ENCODE assay signal across 21 mouse cellular contexts in genomic region chr15:95702206-95702605, GRCm38 (mm10). TPM values are rescaled to one million over a fixed set of nuclear protein-coding genes. Genes with fewer than 3 reads are reported as not detected.
DNase-seq lines count a peak whose midpoint lies in the region; ATAC-seq and TF ChIP-seq lines count a peak whose summit lies in the region.
"Had no signal": no experiment of that assay in that cellular context is flagged by ENCODE, and none has a peak within 500 bp of the region (broad histone marks: within the 10 kb centered on the region; RNA-seq: fewer than 3 reads in every experiment).

No protein-coding gene starts in this region.

- H3K4me2 ChIP-seq in midbrain, postnatal 0 days (ENCODE audit: low read depth, low read length, poor library complexity, severe bottlenecking), result no peak overlapping the region
- no peak overlapping the region for H3K4me2 ChIP-seq in forebrain, embryonic 14.5 days (ENCODE audit: low read length)
- H3K4me2 ChIP-seq: heart, embryonic 12.5 days; intestine, embryonic 15.5 days; kidney, embryonic 15.5 days; limb, embryonic 15.5 days had no signal

- peak; percentile 43 for DNase-seq in midbrain, embryonic 10.5 days (ENCODE audit: low spot score)
- no peak for DNase-seq in midbrain, postnatal 0 days (ENCODE audit: low spot score)
- peak; percentile 56 for DNase-seq in embryo, embryonic 11 days
- DNase-seq in forebrain, embryonic 14.5 days (ENCODE audit: low spot score), result peak; percentile 42
- peak; percentile 75 for DNase-seq in retina, embryonic 14.5 days (ENCODE audit: low spot score)
- DNase-seq: adrenal gland, postnatal 36 days; cerebellum, adult 8-10 months; layer of hippocampus, postnatal 36 days; lung, postnatal 14 days had no signal

- no peaks in the 10 kb centered on the region for H3K36me3 ChIP-seq in midbrain, embryonic 10.5 days
- no peaks in the 10 kb centered on the region for H3K36me3 ChIP-seq in midbrain, postnatal 0 days (ENCODE audit: insufficient read depth, low read length)
- no peaks in the 10 kb centered on the region for H3K36me3 ChIP-seq in forebrain, embryonic 14.5 days (ENCODE audit: control insufficient read depth, insufficient read depth, low read length)
- H3K36me3 ChIP-seq: heart, embryonic 12.5 days; intestine, embryonic 15.5 days; kidney, embryonic 15.5 days; limb, embryonic 15.5 days had no signal

- H3K9me3 ChIP-seq in midbrain, embryonic 10.5 days (replicated peaks), result no peaks in the 10 kb centered on the region
- no peaks in the 10 kb centered on the region for H3K9me3 ChIP-seq in midbrain, postnatal 0 days (ENCODE audit: low read length)
- H3K9me3 ChIP-seq in forebrain, embryonic 14.5 days (replicated peaks; ENCODE audit: control insufficient read depth, low read length), result no peaks in the 10 kb centered on the region
- H3K9me3 ChIP-seq: heart, embryonic 12.5 days; intestine, embryonic 15.5 days; kidney, embryonic 15.5 days; limb, embryonic 15.5 days had no signal

- H3K4me3 ChIP-seq in midbrain, embryonic 10.5 days, result no peak overlapping the region
- no peak overlapping the region for H3K4me3 ChIP-seq in midbrain, postnatal 0 days (ENCODE audit: low read depth, low read length)
- H3K4me3 ChIP-seq in forebrain, embryonic 14.5 days (ENCODE audit: low read depth, low read length), result no peak overlapping the region
- H3K4me3 ChIP-seq: heart, embryonic 12.5 days; intestine, embryonic 15.5 days; kidney, embryonic 15.5 days; limb, embryonic 15.5 days had no signal

- no peak overlapping the region for H3K9ac ChIP-seq in midbrain, postnatal 0 days (replicated peaks; ENCODE audit: low read length, poor library complexity, severe bottlenecking)
- H3K9ac ChIP-seq in forebrain, embryonic 14.5 days (ENCODE audit: low read length), result no peak overlapping the region
- H3K9ac ChIP-seq: heart, embryonic 12.5 days; intestine, embryonic 15.5 days; kidney, embryonic 15.5 days; limb, embryonic 15.5 days had no signal

- peaks cover 42% of the 10 kb centered on the region for H3K4me1 ChIP-seq in midbrain, embryonic 10.5 days
- 0 out of 2 replicates have a peak, but pooled peaks cover 4% of the 10 kb centered on the region for H3K4me1 ChIP-seq in midbrain, postnatal 0 days (ENCODE audit: insufficient read depth, low read length)
- H3K4me1 ChIP-seq in forebrain, embryonic 14.5 days (ENCODE audit: control insufficient read depth, insufficient read depth, low read length), result peaks cover 15% of the 10 kb centered on the region
- H3K4me1 ChIP-seq: heart, embryonic 12.5 days; intestine, embryonic 15.5 days; kidney, embryonic 15.5 days; limb, embryonic 15.5 days had no signal

- ATAC-seq in midbrain, postnatal 0 days (ENCODE audit: low FRiP score), result no peak
- no peak for ATAC-seq in forebrain, embryonic 14.5 days
- no peak for ATAC-seq in inflammation-experienced regulatory T-cells, adult 6 months
- no peak for ATAC-seq in megakaryocyte, adult 5-6 weeks (ENCODE audit: poor library complexity, severe bottlenecking)
- ATAC-seq: activated CD4-positive, CD25-positive, alpha-beta regulatory T cell, adult 4 months; intestine, embryonic 15.5 days; Patski had no signal

- H3K27me3 ChIP-seq in midbrain, embryonic 10.5 days (ENCODE audit: low read depth, poor library complexity, severe bottlenecking), result peaks cover 79% of the 10 kb centered on the region
- no peaks in the 10 kb centered on the region for H3K27me3 ChIP-seq in midbrain, postnatal 0 days (ENCODE audit: insufficient read depth, low read length)
- no peaks in the 10 kb centered on the region for H3K27me3 ChIP-seq in forebrain, embryonic 14.5 days (replicated peaks; ENCODE audit: control insufficient read depth, insufficient read depth, low read length)
- H3K27me3 ChIP-seq: heart, embryonic 12.5 days; intestine, embryonic 15.5 days; kidney, embryonic 15.5 days; limb, embryonic 15.5 days had no signal

- 19% methylated on average over 9 of the region's 9 CpGs for WGBS in midbrain, embryonic 10.5 days
- 18% methylated on average over 9 of the region's 9 CpGs for WGBS in midbrain, postnatal 0 days
- WGBS in forebrain, embryonic 14.5 days, result 9% methylated on average over 9 of the region's 9 CpGs

- H3K27ac ChIP-seq in midbrain, embryonic 10.5 days (replicated peaks), result peak overlapping the region; percentile 67
- H3K27ac ChIP-seq in midbrain, postnatal 0 days (ENCODE audit: low read depth, low read length), result no peak overlapping the region
- H3K27ac ChIP-seq in forebrain, embryonic 14.5 days (ENCODE audit: low read depth, low read length), result no peak overlapping the region
- H3K27ac ChIP-seq: intestine, embryonic 15.5 days; kidney, embryonic 15.5 days; limb, embryonic 15.5 days had no signal

- no peak for TF ChIP-seq CTCF in midbrain, postnatal 0 days (IDR thresholded peaks at IDR 0.05)

RNA-seq across cellular contexts. Expression of gene Dbx2, which starts 46.4 kb away (rescaled TPM):
- 3.2 and 3.6 TPM in 2 replicates for polyA plus RNA-seq in midbrain, embryonic 10.5 days (2016; fragmentation: Nextera tagmentation; extraction: Ambion mirVana)
- 4.9 and 5.8 TPM in 2 replicates for total RNA-seq in midbrain, postnatal 0 days (2014; rRNA removed)
- 18.4 and 23.0 TPM in 2 replicates for polyA plus RNA-seq in midbrain, postnatal 0 days (2015; fragmentation: Nextera tagmentation; extraction: Ambion mirVana)
- 0.67 and 0.93 TPM in 2 replicates for polyA plus RNA-seq in forebrain, embryonic 14.5 days (2014; fragmentation: Nextera tagmentation; extraction: Ambion mirVana)
- not detected for polyA plus RNA-seq in inflammation-experienced regulatory T-cells, adult 6 months (2017; shearing (Covaris generic))
- total RNA-seq in megakaryocyte, adult 5-6 weeks (2015), result not detected in 2 replicates
- total RNA-seq in megakaryocyte, adult 5-6 weeks (2017), result not detected in 2 replicates
- total RNA-seq: adrenal gland, postnatal 36 days; common myeloid progenitor, adult 5-6 weeks; heart, postnatal 25 days; megakaryocyte-erythroid progenitor cell, adult 5-6 weeks had no signal
- polyA plus RNA-seq: activated CD4-positive, CD25-positive, alpha-beta regulatory T cell, adult 4 months; heart, embryonic 12.5 days; liver, embryonic 16.5 days; Patski had no signal
